Mouse (Mus musculus) layer of hippocampus, adult 18-20 months (tissue): Measurements from ENCODE around the gene Qrfp. TPM values are rescaled to one million over a fixed set of nuclear protein-coding genes. Genes with fewer than 3 reads are reported as not detected.

ENCODE experiments used
- DNase-seq, 2 experiments: peaks; one replicate each; pipeline ENCODE4 v3.0.0; 2022; ENCODE audit warnings: low spot score in 2 of 2
- total RNA-seq, 2 experiments: library from RNA; stranded (reverse); gene quantifications; 2 replicates each; pipeline ENCODE4 v1.2.3; 2021

The Qrfp gene
- total RNA-seq, 2 experiments from 2014 or later: not detected

DNA sequence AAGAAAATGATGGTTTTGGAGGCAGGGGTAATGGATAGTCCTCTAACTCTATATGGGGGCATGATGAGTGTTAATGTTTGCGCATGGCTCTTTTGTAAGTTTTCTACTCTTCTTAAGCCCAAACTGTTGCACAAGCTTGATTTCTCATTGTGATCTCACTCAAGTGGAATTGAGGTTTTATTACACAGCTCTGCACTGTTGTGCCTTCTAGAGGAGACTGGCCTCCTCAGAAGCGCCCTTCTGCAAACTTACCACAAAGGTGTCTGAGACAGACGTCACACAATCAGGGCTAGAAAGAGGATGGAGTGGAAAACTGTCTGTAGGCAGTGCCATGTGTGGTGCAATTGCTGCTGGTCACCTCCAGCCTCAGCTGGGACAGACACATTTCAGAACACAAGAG, 33.9 kb downstream of the Qrfp start:
- DNase-seq: no peak

DNA sequence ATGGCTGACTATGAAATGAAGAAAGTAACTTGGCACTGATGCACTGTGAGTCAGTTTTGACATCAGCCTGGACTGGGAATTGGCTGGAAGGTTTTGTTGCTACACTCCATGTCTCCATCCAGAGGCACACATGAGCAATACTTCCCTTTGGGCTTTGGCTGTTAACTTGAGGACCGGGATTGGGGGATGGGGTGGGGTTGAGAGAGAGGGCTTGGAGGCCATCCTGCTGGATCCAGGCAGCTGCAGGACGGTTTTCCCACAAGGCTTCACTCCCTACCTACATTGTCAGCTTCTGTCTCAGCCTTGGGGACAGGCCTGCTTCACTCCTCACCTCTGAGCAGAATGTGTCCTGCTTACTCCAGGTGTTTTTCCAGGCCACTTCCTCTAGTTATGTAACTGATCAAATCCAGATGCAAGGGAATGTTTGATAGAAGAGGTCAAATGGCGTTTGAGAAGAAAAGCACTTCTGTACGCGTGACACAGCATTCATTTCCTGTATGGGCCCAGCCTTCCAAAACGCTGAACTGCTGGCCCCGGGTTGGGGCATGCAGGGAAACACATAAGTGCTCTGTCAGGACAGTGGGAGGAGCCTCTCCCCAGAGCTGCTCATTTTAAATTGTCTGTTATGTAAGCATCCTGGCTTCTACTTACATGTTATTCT, 39.5 kb downstream of the Qrfp start:
- peak in 1 of 2 experiments; percentile 59 for DNase-seq

DNA sequence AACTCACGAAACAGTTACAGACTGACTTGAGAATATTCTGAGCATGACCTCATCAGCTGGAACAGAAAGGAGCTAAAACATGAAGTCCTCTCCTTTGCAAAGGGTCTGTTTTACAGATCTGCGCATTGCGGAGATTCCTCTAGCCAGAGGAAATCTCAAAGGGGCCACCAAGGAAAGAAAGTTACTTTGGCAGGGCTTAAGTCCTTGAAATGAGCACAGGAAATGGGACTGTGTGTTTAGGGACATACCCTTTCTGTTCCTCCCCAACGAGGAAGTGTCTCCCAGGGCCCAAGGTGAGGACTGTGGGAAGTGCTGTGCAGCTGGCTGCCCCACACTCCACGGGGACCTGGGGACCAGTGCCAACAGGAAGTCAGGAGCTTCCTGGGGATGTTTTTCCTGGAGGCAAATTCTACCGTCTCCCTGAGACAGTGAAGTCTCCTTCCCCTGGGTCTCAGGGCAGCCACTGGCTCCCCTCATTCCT, 40.7 kb downstream of the Qrfp start:
- DNase-seq: no peak

DNA sequence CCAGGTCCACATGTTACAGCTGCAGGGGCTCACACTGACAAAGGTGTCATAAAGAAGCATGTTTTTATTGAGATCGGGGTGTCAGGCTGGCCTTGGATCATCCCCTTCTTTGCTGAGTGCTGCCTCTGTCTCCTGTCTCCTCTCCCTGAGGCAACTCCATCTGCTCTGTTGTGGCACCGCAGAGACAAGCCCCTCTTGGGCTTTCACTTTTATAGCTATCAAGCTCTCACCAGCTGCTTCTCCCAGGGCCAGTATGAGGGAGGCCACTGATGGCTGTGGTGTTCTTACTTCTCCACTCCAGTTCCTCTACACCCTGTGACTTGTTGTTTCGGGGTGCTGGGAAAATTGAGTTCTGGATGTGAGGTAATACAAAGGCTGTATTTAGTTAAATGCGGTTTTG, 41.3 kb downstream of the Qrfp start:
- DNase-seq: no peak

- DNase-seq: no peak
Measured at GRCm38 (mm10) chr2:31767815-31768214, 42.6 kb downstream of the Qrfp start.

- DNase-seq: no peak
Measured at GRCm38 (mm10) chr2:31767104-31767503, 43.3 kb downstream of the Qrfp start.

GRCm38 (mm10) chr2:31763271-31763670, 47.1 kb downstream of the Qrfp start:
- DNase-seq: no peak

GRCm38 (mm10) chr2:31762853-31763252, 47.5 kb downstream of the Qrfp start:
- no peak for DNase-seq

GRCm38 (mm10) chr2:31762155-31762554, 48.2 kb downstream of the Qrfp start:
- DNase-seq: no peak

- no peak for DNase-seq
Measured at GRCm38 (mm10) chr2:31761585-31761984, 48.8 kb downstream of the Qrfp start.

GRCm38 (mm10) chr2:31761115-31761531, 49.3 kb downstream of the Qrfp start:
- DNase-seq: no peak

DNA sequence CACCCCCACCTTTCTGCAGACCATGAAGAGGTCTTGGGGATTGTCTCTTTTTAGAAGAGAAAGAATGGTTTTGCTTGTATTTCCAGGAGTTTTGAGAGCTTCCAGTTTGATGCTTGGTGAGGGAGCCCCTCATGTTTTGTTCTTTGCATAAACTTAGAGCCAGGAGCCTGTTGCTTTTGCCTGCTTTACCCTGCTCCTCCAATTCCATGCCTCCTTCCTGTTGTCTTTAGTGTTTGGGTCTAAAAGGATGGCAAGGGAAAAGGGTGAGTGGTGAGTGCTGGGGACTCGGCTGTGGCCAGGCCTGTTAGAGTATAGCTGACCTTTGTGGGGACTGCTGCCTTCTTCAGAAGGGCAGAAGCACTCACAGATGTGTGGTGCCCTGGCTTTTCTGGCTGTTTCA, 49.9 kb downstream of the Qrfp start:
- no peak for DNase-seq

- peak in 1 of 2 experiments; percentile 43 for DNase-seq
Measured at GRCm38 (mm10) chr2:31759751-31760460, 50.5 kb downstream of the Qrfp start.

GRCm38 (mm10) chr2:31758966-31759365, 51.4 kb downstream of the Qrfp start:
- no peak for DNase-seq

DNA sequence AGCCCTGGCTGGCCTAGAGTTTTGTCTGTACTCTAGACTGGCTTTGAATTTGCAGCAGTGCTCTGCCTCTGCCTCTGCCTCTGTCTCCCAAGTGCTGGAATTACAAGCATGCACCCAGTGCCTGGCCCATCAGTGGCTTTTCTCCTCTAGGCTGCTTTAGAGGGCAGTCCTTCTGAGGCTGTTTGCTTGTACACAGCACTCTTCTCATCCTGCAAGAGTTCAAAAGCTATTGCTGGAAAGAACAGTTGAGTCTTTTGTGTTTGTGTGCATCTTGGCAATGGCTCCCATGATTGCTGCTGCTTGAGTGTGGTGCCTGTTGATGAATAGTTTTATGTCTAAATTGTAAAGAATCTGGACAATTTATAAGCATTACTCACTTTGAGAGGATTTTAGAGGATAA, 52.9 kb downstream of the Qrfp start:
- DNase-seq: no peak

Other genes starting within 250 kb of the Qrfp start
- gene Fubp3, start 237.9 kb downstream of the Qrfp start, total RNA-seq: 10 to 100 TPM; 34.3 to 39.1 TPM
- under 1 TPM; 0.30 to 0.37 TPM for gene Prdm12, start 170.5 kb downstream of the Qrfp start, total RNA-seq
- gene Exosc2, start 139.9 kb downstream of the Qrfp start, total RNA-seq: 10 to 100 TPM; 21.8 to 22.3 TPM
- 10 to 100 TPM; 42.5 to 46.0 TPM for gene Abl1, start 122.2 kb downstream of the Qrfp start, total RNA-seq
- 100 to 1,000 TPM; 121 to 127 TPM for gene Fibcd1, start 35.4 kb upstream of the Qrfp start, total RNA-seq
- 1 to 10 TPM; 5.2 to 5.8 TPM for gene Lamc3, start 76.7 kb upstream of the Qrfp start, total RNA-seq
- gene Aif1l, start 139.6 kb upstream of the Qrfp start, total RNA-seq: 1 to 10 TPM; 8.0 to 9.2 TPM
- gene Nup214, start 163.9 kb upstream of the Qrfp start, total RNA-seq: 10 to 100 TPM; 54.3 to 59.0 TPM